Mouse (Mus musculus) left cerebral cortex, adult 8-10 months (tissue): ENCODE data around the gene Map1a. TPM values are rescaled to one million over a fixed set of nuclear protein-coding genes. Genes with fewer than 3 reads are reported as not detected.

Source experiments
- DNase-seq, 2 experiments: peaks; one replicate each; pipeline ENCODE4 v3.0.0; 2022; ENCODE audit warnings: low spot score in 2 of 2
- total RNA-seq, 4 experiments: library from RNA; stranded (reverse); gene quantifications; 2 replicates each; pipeline ENCODE4 v1.2.4; 2022

Map1a gene
- total RNA-seq, 4 experiments from 2014 or later = 617 to 748 (median 671) TPM

DNA sequence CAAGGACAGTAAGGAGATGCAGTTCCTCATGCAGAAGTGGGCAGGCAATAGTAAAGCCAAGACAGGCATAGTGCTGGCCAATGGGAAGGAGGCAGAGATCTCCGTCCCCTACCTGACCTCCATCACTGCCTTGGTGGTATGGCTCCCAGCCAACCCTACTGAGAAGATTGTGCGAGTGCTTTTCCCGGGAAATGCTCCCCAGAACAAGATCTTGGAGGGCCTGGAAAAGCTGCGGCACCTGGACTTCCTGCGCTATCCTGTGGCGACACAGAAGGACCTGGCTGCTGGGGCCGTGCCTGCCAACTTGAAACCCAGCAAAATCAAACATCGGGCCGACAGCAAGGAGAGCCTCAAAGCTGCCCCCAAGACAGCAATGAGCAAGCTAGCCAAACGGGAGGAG, 10.6 kb downstream of the Map1a start:
- peak in 1 of 2 experiments; percentile 9 for DNase-seq

DNA sequence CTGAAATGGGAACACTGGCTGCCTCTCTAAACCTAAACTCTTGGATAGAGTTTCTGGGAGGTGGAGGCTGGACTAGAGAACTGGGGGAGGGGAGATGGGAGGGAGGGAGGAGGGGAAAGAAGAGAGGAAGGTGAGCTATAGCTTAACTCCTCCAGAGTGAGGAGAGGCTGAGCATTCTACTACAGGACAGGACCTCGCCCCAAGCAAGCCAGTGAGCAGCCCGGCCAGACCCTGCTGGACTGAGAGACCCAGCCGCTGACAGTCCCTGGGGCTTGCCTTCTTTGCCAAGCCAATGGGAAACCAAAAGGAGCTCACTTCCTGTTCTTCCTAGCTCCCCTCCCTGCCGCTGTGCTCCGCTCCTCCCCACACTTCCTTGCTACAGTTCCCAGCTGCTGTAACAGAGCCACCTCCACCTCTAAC, 19.6 kb downstream of the Map1a start:
- peak in 1 of 2 experiments; percentile 45 for DNase-seq

DNA sequence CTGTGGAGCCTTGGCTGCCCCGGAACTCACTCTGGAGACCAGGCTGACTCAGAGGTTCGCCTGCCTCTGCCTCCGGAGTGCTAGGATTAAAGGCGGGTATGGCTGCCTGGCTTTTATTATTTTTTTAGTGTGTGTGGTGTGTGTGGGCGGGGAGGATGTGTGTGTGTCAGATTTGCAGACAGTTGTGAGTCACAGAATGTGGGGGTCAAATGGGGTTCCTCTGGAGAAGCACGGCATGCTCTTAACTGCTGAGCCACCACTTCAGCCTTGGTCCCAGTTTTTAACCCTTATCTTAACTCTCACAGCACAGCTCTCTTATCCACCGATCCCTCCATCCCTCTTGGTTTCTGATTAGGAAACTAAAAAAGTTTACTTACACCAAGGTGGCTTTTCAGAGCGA, 26.9 kb downstream of the Map1a start:
- peak in 1 of 2 experiments; percentile 16 for DNase-seq

DNA sequence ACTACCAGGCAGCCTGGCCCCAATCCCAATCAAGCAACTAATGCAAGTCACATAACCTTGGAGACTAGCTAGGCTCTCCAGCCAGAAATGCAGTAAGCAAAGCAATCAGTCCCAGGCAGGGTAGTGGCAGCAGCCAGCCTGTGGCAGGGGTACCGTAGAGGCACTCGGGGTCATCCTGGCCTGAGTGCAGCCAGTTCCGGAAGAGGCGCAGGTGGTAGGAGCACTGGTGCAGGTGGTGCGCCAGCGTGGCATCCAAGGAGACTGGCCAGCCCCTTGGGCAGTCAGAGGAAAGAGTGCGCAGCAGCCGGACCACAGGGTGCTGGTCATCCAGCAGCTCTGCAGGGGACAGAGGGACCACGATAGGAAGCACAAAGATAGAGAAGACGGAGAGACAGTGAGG, 33.6 kb downstream of the Map1a start:
- DNase-seq = no peak

DNA sequence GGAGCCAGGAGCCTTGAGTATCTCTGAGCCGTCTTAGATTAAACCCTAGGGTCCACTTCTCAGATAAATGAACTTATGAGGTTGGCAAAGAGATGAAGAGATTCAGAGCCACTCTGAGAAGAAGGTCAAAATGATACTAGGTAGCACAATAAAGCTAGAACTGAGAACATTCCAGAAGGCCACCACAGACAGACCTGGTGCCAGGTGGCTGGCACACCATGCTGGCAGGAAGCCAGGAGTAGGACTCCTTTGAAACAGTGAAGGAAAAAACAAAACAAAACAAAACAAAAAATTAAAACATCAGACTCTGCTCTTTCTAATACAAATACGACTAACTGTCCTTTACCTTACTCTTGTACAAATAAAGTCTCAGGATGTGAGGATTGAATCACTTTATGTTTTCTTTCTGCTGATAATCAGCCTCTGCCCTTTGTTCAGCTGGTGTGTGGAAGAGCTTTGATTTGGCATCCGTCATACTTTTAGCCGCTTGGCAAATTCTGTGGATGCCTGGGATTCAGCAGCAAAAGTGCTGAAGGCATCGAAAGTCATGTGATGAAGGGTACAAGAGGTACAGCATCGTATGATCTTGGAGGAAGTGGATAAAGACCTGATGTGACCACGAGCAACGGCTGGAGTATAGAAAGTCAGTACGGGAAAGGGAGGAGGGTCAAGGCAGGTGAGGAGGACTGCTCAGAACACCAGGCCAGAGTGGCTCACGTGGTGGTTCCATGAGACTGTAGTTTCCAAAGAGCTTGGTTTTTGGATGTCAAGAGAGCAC, 34.5 kb downstream of the Map1a start:
- no peak for DNase-seq

DNA sequence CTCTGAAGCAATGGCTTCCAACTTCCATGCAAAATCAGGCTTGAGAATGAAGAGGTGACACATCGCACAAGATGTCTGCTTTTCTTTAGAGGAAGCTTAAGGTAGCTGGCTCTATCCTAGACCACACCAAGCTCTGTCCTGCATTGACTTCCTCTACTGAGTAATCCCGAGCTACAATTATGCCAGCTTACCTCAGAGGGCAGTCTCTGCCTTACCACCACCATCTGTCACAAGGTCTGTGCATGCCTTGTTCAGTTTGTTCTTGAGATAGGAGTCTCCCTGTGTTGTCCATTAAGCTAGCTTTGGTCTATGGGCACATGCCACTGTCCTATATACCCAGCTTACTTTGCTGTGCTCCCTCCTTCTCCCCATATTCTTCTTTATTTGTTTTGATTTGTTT, 40.1 kb downstream of the Map1a start:
- no peak for DNase-seq

DNA sequence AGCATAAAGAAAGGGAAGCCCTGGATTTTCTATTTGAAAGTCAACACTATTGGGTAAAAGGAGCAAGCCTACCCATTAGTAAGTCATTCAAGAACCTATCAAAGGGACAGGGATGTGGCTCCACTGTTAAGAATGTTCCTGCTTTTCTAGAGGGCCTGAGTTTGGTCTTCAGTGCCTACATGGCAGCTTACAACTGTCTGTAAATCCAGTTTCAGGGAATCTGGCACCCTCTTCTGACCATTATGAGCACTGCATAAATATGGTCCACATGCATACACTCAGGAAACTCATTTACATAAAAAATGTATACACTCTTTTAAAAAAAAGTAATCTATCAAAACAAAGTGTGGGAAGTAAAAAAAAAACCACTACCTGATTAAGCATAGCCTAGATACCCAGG, 49.7 kb downstream of the Map1a start:
- DNase-seq = no peak

DNA sequence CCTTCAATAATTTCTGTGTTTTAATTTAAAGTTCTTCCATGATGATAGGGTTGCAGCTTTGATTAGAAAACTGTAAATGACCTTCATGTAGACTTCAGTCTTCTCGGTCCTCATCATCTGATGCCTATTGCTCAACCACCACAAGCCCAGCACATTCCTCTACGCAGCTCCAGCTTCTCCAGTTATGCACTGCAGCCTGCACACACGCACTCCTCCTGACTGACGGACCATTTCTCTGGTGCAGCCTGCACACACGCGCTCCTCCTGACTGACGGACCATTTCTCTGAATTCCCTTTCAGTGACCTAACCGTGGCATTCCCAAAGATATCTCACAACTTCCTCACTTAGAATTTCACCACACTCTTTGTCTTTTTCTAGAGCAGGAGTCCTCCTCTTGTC, 63.8 kb downstream of the Map1a start:
- DNase-seq = no peak

DNA sequence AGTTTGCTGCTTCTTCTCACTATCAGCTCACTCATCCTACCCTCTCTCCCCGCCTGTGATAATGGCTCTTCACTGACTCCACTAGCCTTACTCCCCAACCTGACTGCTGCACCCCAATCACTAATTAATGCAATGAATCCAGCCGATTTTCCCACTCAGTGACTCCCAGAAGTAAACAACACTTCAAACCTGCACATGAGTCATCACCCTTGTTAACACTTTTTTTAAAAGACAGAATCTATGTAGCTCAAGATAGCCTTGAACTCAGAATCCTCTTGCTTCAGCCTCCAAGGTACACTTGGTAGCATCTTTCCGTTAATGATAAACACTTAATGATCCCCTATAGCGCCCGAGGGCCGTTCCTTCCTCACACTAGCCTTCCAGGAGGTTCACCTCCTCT, 65.0 kb downstream of the Map1a start:
- no peak for DNase-seq

DNA sequence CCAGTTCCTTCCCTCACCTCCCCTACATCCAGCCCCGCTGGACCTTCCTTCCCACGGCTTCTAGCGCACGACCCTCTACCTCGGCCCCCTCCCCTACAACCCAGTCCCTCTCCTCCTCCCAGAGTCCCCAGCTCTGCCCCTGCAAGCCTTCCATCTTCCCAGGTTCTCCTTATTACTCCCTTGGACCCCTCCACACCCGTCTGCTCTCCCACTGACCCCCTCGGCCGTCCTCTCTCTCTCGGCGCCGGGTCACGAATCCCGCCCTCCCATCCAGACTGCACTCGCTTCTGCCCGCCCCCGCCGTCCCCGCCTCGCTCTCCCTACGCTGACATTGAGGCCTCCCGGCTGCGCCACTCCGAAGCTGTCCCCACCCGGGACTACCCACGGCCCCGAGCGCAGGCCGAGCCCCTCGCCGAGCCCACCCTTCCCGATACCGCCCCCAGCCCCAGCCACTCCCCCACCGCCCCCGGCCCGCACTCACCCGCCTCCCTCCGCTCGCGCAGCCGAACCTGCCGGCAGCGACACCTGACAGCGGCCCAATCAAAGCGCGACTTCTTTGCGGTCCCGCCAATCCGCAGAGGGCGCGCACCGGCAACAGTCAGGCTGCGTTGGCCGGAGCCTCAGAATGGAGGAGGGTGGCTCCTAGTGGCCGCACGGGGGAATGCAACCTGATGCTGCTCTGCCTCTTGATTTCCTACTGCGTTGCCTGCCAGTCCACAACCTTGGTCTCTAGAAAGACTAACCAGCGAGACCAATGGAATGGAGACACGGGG, 65.6 kb downstream of the Map1a start, which contains the start of gene Ppip5k1:
TSS of gene Ppip5k1 (minus strand) at position 577 of the 773 bp plus-strand sequence.
- peak; percentile 96 to 97 for DNase-seq

DNA sequence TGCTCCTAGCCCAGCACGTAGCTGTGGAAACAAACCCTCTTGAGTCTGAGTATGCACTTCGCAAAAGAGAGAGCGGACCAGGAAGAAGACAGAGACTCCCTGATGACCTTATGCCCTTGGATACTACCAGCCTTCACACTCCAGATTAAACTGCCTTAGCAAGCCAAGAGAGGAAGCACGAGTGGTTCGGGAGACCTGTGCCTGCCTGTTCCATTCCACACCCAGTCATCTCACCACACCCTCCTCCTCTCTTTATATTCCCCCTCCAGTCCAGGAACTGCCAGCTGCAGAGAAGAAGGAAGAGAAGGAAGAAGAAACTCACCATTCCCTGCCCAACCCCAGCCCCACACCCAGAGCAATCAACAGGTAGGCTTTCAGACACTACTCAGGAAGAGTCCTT, 68.1 kb downstream of the Map1a start, which contains the start of gene Ckmt1:
TSS of gene Ckmt1 (plus strand) at position 221 of the 400 bp plus-strand sequence.
- no peak for DNase-seq

DNA sequence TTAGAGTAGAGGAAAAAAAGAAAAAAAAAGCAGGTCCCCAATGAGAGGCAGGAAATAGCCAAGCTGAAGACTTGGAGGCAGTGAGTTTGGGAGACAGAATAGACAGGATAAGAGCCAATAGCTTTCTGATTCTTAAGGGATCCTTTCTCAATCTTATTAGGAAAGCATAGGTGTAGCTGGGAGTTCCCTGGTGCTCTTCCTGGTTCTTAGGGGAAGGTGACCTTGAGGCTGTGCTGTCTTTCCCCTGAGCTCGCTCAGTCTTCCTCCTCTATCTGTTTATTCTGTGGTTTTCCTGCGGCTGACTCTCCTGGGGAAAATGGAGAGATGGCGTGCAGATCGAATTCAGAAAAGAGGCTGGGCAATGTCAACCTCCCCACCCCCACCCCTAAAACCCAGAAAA, 68.6 kb downstream of the Map1a start:
- DNase-seq = no peak

DNA sequence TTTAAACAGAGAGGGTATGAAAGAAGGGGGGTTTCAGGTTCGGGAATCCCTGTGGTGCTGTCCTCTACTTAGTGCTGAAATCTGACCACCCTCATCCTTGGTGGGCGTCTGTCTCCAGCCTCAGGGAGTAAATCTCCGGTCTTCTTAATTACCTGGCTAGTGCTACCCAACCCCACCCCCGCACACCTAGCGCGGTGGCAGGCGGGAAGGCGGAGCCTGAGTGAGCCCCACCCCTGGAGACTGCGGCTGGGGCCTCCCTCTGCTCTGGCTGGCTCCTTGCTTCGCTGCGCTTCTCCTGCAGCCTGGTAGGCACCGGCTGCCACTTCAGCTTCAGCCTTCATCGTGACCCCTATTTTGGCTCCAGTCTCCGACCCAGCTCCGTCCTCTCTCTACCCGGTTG, 69.0 kb downstream of the Map1a start:
- DNase-seq = peak; percentile 68 to 88

DNA sequence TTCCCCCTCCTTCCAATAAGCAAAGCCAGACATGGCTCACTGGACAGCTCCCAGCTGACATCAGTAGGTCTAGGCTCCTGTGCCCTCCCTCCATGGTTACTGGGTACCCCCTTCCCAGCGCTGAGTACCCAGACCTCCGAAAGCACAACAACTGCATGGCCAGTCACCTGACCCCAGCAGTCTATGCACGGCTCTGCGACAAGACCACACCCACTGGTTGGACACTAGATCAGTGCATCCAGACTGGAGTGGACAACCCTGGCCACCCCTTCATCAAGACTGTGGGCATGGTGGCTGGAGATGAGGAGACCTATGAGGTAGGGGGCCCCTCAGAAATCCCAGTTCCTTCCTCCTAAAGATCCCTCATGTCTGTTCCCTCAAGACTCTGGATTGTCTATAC, 70.1 kb downstream of the Map1a start:
- no peak for DNase-seq

Other genes with a start within 250 kb of the Map1a start
- gene Tgm5, start 203.8 kb upstream of the Map1a start, total RNA-seq = not detected
- under 1 TPM in 2 of 4 experiments, not detected in 2; 0.30 to 0.35 TPM for gene Tgm7, start 179.8 kb upstream of the Map1a start, total RNA-seq
- gene Adal, start 149.2 kb upstream of the Map1a start, total RNA-seq = 10 to 100 TPM; 17.6 to 19.9 (median 18.6) TPM
- gene Lcmt2, start 148.9 kb upstream of the Map1a start, total RNA-seq = 1 to 10 TPM; 7.1 to 9.8 (median 7.4) TPM
- gene Tubgcp4, start 118.9 kb upstream of the Map1a start, total RNA-seq = 10 to 100 TPM; 34.4 to 39.3 (median 34.7) TPM
- 1 to 10 TPM; 4.9 to 6.5 (median 6.0) TPM for gene Zscan29, start 118.5 kb upstream of the Map1a start, total RNA-seq
- gene Trp53bp1, start 18.2 kb upstream of the Map1a start, total RNA-seq = 100 to 1,000 TPM; 139 to 154 (median 147) TPM
- gene Ppip5k1, start 65.8 kb downstream of the Map1a start, total RNA-seq = 100 to 1,000 TPM; 121 to 145 (median 130) TPM
- 100 to 1,000 TPM; 418 to 426 (median 425) TPM for gene Ckmt1, start 68.1 kb downstream of the Map1a start, total RNA-seq
- under 1 TPM; 0.09 to 0.91 (median 0.32) TPM for gene Strc, start 97.6 kb downstream of the Map1a start, total RNA-seq
- 100 to 1,000 TPM; 140 to 171 (median 153) TPM for gene Pdia3, start 124.2 kb downstream of the Map1a start, total RNA-seq
- gene Catsper2, start 124.2 kb downstream of the Map1a start, total RNA-seq = 1 to 10 TPM; 4.2 to 5.9 (median 5.1) TPM
- gene Ell3, start 154.7 kb downstream of the Map1a start, total RNA-seq = not detected
- gene Serf2, start 159.6 kb downstream of the Map1a start, total RNA-seq = 100 to 1,000 TPM; 116 to 169 (median 143) TPM
- 10 to 100 TPM; 12.1 to 25.0 (median 17.5) TPM for gene Hypk, start 163.7 kb downstream of the Map1a start, total RNA-seq
- 1 to 10 TPM in 1 of 4 experiments, under 1 TPM in 3; 0.27 to 1.1 (median 0.50) TPM for gene Serinc4, start 167.2 kb downstream of the Map1a start, total RNA-seq
- gene Mfap1b, start 184.5 kb downstream of the Map1a start, total RNA-seq = 10 to 100 TPM; 39.4 to 47.4 (median 43.8) TPM
- gene Mfap1a, start 217.1 kb downstream of the Map1a start, total RNA-seq = 10 to 100 TPM; 31.1 to 37.4 (median 33.7) TPM
- 1 to 10 TPM; 4.8 to 5.3 (median 4.9) TPM for gene Wdr76, start 217.1 kb downstream of the Map1a start, total RNA-seq